Mouse (Mus musculus): ENCODE measurements around the gene Kpna1. TPM values are rescaled to one million over a fixed set of nuclear protein-coding genes. Genes with fewer than 3 reads are reported as not detected.

The Kpna1 gene
- polyA plus RNA-seq (2014; fragmentation: Illumina TruSeq; extraction: RNeasy Lipid Tissue Mini Kit (QIAGEN cat#74804); ENCODE audit: low read depth, low replicate concordance): 63.8 TPM

GRCm38 (mm10) chr16:35978450-35978849 is at the start of gene Kpna1:
TSS of gene Kpna1 (plus strand) at chr16:35978750.

GRCm38 (mm10) chr16:35938211-35939151 is 40.1 kb upstream of the Kpna1 start, which contains the start of the genes Parp9 and Dtx3l:
TSS of gene Parp9 (plus strand) at chr16:35938470.
TSS of gene Dtx3l (minus strand) at chr16:35939151.

GRCm38 (mm10) chr16:36040640-36041624 is 62.4 kb downstream of the Kpna1 start, which contains the start of gene Wdr5b:
TSS of gene Wdr5b (plus strand) at chr16:36041190.

GRCm38 (mm10) chr16:36071450-36072379 is 93.2 kb downstream of the Kpna1 start, which contains the start of the genes Fam162a and Ccdc58:
TSS of gene Fam162a (minus strand) at chr16:36071594.
TSS of gene Ccdc58 (plus strand) at chr16:36071685.

Other genes starting within 250 kb of the Kpna1 start
- gene Dirc2, start 209.4 kb upstream of the Kpna1 start, polyA plus RNA-seq (2014; fragmentation: Illumina TruSeq; extraction: RNeasy Lipid Tissue Mini Kit (QIAGEN cat#74804); ENCODE audit: low read depth, low replicate concordance): 40.5 TPM
- gene Hspbap1, start 208.4 kb upstream of the Kpna1 start, polyA plus RNA-seq (2014; fragmentation: Illumina TruSeq; extraction: RNeasy Lipid Tissue Mini Kit (QIAGEN cat#74804); ENCODE audit: low read depth, low replicate concordance): 2.6 TPM
- gene Parp14, start 107.2 kb upstream of the Kpna1 start, polyA plus RNA-seq (2014; fragmentation: Illumina TruSeq; extraction: RNeasy Lipid Tissue Mini Kit (QIAGEN cat#74804); ENCODE audit: low read depth, low replicate concordance): 10.8 TPM
- gene Parp9, start 40.3 kb upstream of the Kpna1 start, polyA plus RNA-seq (2014; fragmentation: Illumina TruSeq; extraction: RNeasy Lipid Tissue Mini Kit (QIAGEN cat#74804); ENCODE audit: low read depth, low replicate concordance): 17.0 TPM
- 9.0 TPM for gene Dtx3l, start 39.6 kb upstream of the Kpna1 start, polyA plus RNA-seq (2014; fragmentation: Illumina TruSeq; extraction: RNeasy Lipid Tissue Mini Kit (QIAGEN cat#74804); ENCODE audit: low read depth, low replicate concordance)
- 5.3 TPM for gene Wdr5b, start 62.4 kb downstream of the Kpna1 start, polyA plus RNA-seq (2014; fragmentation: Illumina TruSeq; extraction: RNeasy Lipid Tissue Mini Kit (QIAGEN cat#74804); ENCODE audit: low read depth, low replicate concordance)
- 263 TPM for gene Fam162a, start 92.8 kb downstream of the Kpna1 start, polyA plus RNA-seq (2014; fragmentation: Illumina TruSeq; extraction: RNeasy Lipid Tissue Mini Kit (QIAGEN cat#74804); ENCODE audit: low read depth, low replicate concordance)
- gene Ccdc58, start 92.9 kb downstream of the Kpna1 start, polyA plus RNA-seq (2014; fragmentation: Illumina TruSeq; extraction: RNeasy Lipid Tissue Mini Kit (QIAGEN cat#74804); ENCODE audit: low read depth, low replicate concordance): 34.3 TPM
- not detected for gene Csta1, start 152.5 kb downstream of the Kpna1 start, polyA plus RNA-seq (2014; fragmentation: Illumina TruSeq; extraction: RNeasy Lipid Tissue Mini Kit (QIAGEN cat#74804); ENCODE audit: low read depth, low replicate concordance)
- gene Stfa2l1, start 178.1 kb downstream of the Kpna1 start, polyA plus RNA-seq (2014; fragmentation: Illumina TruSeq; extraction: RNeasy Lipid Tissue Mini Kit (QIAGEN cat#74804); ENCODE audit: low read depth, low replicate concordance): not detected
- gene Gm5483, start 205.5 kb downstream of the Kpna1 start, polyA plus RNA-seq (2014; fragmentation: Illumina TruSeq; extraction: RNeasy Lipid Tissue Mini Kit (QIAGEN cat#74804); ENCODE audit: low read depth, low replicate concordance): not detected
- gene Gm5416, start 231.7 kb downstream of the Kpna1 start, polyA plus RNA-seq (2014; fragmentation: Illumina TruSeq; extraction: RNeasy Lipid Tissue Mini Kit (QIAGEN cat#74804); ENCODE audit: low read depth, low replicate concordance): not detected
- gene 2010005H15Rik, start 242.7 kb downstream of the Kpna1 start, polyA plus RNA-seq (2014; fragmentation: Illumina TruSeq; extraction: RNeasy Lipid Tissue Mini Kit (QIAGEN cat#74804); ENCODE audit: low read depth, low replicate concordance): not detected

Measured in heart, adult 10 weeks (tissue).